In the genomic region with DNA sequence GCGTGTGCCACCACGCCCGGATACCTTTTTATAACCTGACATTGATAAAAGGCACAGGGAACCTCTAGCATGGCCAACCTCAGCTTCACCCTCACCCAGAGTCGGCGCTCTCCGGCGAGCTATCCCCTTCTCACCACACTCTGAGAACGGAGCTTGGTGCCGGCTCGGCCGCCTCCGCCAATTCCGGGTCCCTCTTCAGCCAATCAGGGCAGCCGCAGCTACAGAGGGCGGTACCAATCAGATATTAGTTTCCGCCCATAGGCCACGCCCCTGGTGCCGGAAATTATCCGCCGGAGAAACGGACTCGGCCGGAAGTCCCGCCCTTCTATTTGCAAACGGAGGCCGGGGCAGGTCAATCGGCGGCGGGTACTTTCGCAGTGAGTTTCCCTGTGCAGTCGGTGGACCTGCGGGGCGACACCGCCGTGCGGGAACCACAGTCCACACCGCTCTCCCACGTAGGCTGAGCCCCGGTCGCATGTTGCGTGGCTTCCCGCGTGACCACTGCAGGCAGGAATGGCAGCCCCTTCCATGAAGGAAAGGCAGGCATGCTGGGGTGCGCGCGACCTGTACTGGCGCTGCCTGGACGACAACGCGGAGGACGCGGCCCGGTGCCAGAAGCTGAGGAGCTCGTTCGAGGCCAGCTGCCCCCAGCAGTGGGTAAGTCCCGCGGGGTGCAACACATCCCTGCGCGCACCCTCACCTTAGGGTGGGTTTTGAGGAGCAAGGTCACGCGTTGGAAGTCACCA, we compare ENCODE assay signal across 8 mouse cellular contexts. TPM values are rescaled to one million over a fixed set of nuclear protein-coding genes. Genes with fewer than 3 reads are reported as not detected.
DNase-seq lines count a peak whose midpoint lies in the region; ATAC-seq lines count a peak whose summit lies in the region.

A gene (plus strand): TSS at position 342 of the 746 bp plus-strand sequence.

- peak within 1 kb of the TSS; percentile 82 for H3K27ac ChIP-seq in hindbrain, embryonic 15.5 days (replicated peaks)

- peak within 1 kb of the TSS; percentile 65 for H3K4me3 ChIP-seq in hindbrain, embryonic 15.5 days

- WGBS in hindbrain, embryonic 15.5 days, result under 1% methylated on average over 61 of the region's 61 CpGs

- ATAC-seq in hindbrain, embryonic 15.5 days (ENCODE audit: low FRiP score, low read depth), result peak; percentile 99

- peaks cover 22% of the 10 kb centered on the region for H3K36me3 ChIP-seq in hindbrain, embryonic 15.5 days

- H3K4me1 ChIP-seq in hindbrain, embryonic 15.5 days (replicated peaks), result peaks cover 19% of the 10 kb centered on the region

- no peaks in the 10 kb centered on the region for H3K9me3 ChIP-seq in hindbrain, embryonic 15.5 days

- peak within 1 kb of the TSS; percentile 74 for H3K9ac ChIP-seq in hindbrain, embryonic 15.5 days

- peak; percentile 98 for DNase-seq in T-cell, adult 2 months (ENCODE audit: low spot score)
- DNase-seq in cerebellum, postnatal 36 days, result peak; percentile 99 to 100
- peak; percentile 97 to 98 for DNase-seq in frontal cortex, postnatal 36 days (ENCODE audit: low spot score in 2 of 2)
- DNase-seq in left cerebral cortex, adult 11 months (ENCODE audit: low spot score), result peak; percentile 94
- peak; percentile 98 for DNase-seq in lung, postnatal 4 days
- peak; percentile 94 for DNase-seq in retina, postnatal 7 days (ENCODE audit: low read depth, low spot score)
- DNase-seq in urinary bladder, adult 2 months (ENCODE audit: low spot score), result peak; percentile 96

- H3K27me3 ChIP-seq in hindbrain, embryonic 15.5 days, result no peaks in the 10 kb centered on the region

- peak within 1 kb of the TSS; percentile 64 for H3K4me2 ChIP-seq in hindbrain, embryonic 15.5 days

RNA-seq across cellular contexts. Expression of the gene that starts here (rescaled TPM):
- polyA plus RNA-seq in hindbrain, embryonic 15.5 days (2015; fragmentation: Nextera tagmentation; extraction: Ambion mirVana), result 40.4 and 45.0 TPM in 2 replicates
- 32.0 and 38.1 TPM in 2 replicates for polyA plus RNA-seq in urinary bladder, adult 2 months (2012; rRNA removed)

Comparison
In these comparisons a context has a peak if more than half of its experiments do, and no peak if none do; other contexts are left out.
1. Peak in every context shown above with its lines: DNase-seq, ATAC-seq, H3K4me3 ChIP-seq and H3K27ac ChIP-seq.